Mouse (Mus musculus) thymus, postnatal 36 days (tissue): ENCODE data around the gene Map10.

Source experiments
- DNase-seq, 2 experiments: peaks; one replicate each; pipeline ENCODE4 v3.0.0; 2022; ENCODE audit warnings: mixed read lengths in 2 of 2

Gene Map10

GRCm38 (mm10) chr8:125671371-125671770 is 1.8 kb downstream of the Map10 start:
- DNase-seq: no peak

- no peak for DNase-seq
Measured at GRCm38 (mm10) chr8:125675796-125676195, 6.2 kb downstream of the Map10 start.

- no peak for DNase-seq
Measured at GRCm38 (mm10) chr8:125677484-125677883, 7.9 kb downstream of the Map10 start.

- DNase-seq: no peak
Measured at GRCm38 (mm10) chr8:125678854-125679648, 9.4 kb downstream of the Map10 start.

- DNase-seq: no peak
Measured at GRCm38 (mm10) chr8:125680851-125681408, 11.3 kb downstream of the Map10 start.

- DNase-seq: no peak
Measured at GRCm38 (mm10) chr8:125685216-125685760, 15.7 kb downstream of the Map10 start.

- DNase-seq: no peak
Measured at GRCm38 (mm10) chr8:125686221-125686865, 16.7 kb downstream of the Map10 start.

- no peak for DNase-seq
Measured at GRCm38 (mm10) chr8:125690166-125690915, 20.7 kb downstream of the Map10 start.

- DNase-seq: no peak
Measured at GRCm38 (mm10) chr8:125690961-125691360, 21.3 kb downstream of the Map10 start.

- no peak for DNase-seq
Measured at GRCm38 (mm10) chr8:125692447-125692846, 22.8 kb downstream of the Map10 start.

- no peak for DNase-seq
Measured at GRCm38 (mm10) chr8:125693197-125693596, 23.6 kb downstream of the Map10 start.

- no peak for DNase-seq
Measured at GRCm38 (mm10) chr8:125695951-125696350, 26.3 kb downstream of the Map10 start.

GRCm38 (mm10) chr8:125699391-125700025 is 29.9 kb downstream of the Map10 start:
- DNase-seq: no peak

- DNase-seq: no peak
Measured at GRCm38 (mm10) chr8:125700407-125700806, 30.8 kb downstream of the Map10 start.

GRCm38 (mm10) chr8:125702868-125703473 is 33.4 kb downstream of the Map10 start:
- DNase-seq: no peak

- DNase-seq: no peak
Measured at GRCm38 (mm10) chr8:125704434-125704833, 34.8 kb downstream of the Map10 start.

GRCm38 (mm10) chr8:125705816-125706215 is 36.2 kb downstream of the Map10 start:
- no peak for DNase-seq

GRCm38 (mm10) chr8:125709171-125709570 is 39.6 kb downstream of the Map10 start:
- DNase-seq: no peak

- DNase-seq: no peak
Measured at GRCm38 (mm10) chr8:125711514-125711913, 41.9 kb downstream of the Map10 start.

GRCm38 (mm10) chr8:125716211-125716610 is 46.6 kb downstream of the Map10 start:
- DNase-seq: no peak

GRCm38 (mm10) chr8:125716613-125717012 is 47.0 kb downstream of the Map10 start:
- no peak for DNase-seq

- DNase-seq: no peak
Measured at GRCm38 (mm10) chr8:125718914-125719313, 49.3 kb downstream of the Map10 start.
